Mouse (Mus musculus): Measurements from ENCODE around the gene Ankrd13d.
"Not testable (repeated sequence)": the region's sequence is repeated elsewhere in the genome, so short reads cannot be mapped to it uniquely, and the experiment has no call there.

Ankrd13d gene

GRCm38 (mm10) chr19:4264171-4264780 is 18.7 kb downstream of the Ankrd13d start:
- no peak for DNase-seq (ENCODE audit: low read depth)

- no peak for DNase-seq (ENCODE audit: low read depth)
These were observed 19.2 kb downstream of the Ankrd13d start for GRCm38 (mm10) chr19:4263702-4264101.

GRCm38 (mm10) chr19:4262756-4263155 is 20.2 kb downstream of the Ankrd13d start:
- DNase-seq (ENCODE audit: low read depth): no peak

GRCm38 (mm10) chr19:4261038-4261698 is 21.8 kb downstream of the Ankrd13d start:
- peak; percentile 74 for DNase-seq (ENCODE audit: low read depth)

- no peak for DNase-seq (ENCODE audit: low read depth)
These were observed 25.1 kb downstream of the Ankrd13d start for GRCm38 (mm10) chr19:4257897-4258252.

- DNase-seq (ENCODE audit: low read depth): peak; percentile 96
These were observed 25.6 kb downstream of the Ankrd13d start for GRCm38 (mm10) chr19:4257216-4257896.

GRCm38 (mm10) chr19:4255583-4256162 is 27.3 kb downstream of the Ankrd13d start:
- peak; percentile 57 for DNase-seq (ENCODE audit: low read depth)

GRCm38 (mm10) chr19:4254230-4254629 is 28.7 kb downstream of the Ankrd13d start:
- no peak for DNase-seq (ENCODE audit: low read depth)

GRCm38 (mm10) chr19:4248683-4249082 is 34.3 kb downstream of the Ankrd13d start:
- DNase-seq (ENCODE audit: low read depth): not testable (repeated sequence)

GRCm38 (mm10) chr19:4247010-4247409 is 35.9 kb downstream of the Ankrd13d start:
- peak; percentile 61 for DNase-seq (ENCODE audit: low read depth)

- DNase-seq (ENCODE audit: low read depth): no peak
These were observed 38.2 kb downstream of the Ankrd13d start for GRCm38 (mm10) chr19:4244775-4245174.

- DNase-seq (ENCODE audit: low read depth): peak; percentile 51
These were observed 40.5 kb downstream of the Ankrd13d start for GRCm38 (mm10) chr19:4242416-4242815.

GRCm38 (mm10) chr19:4240247-4240668 is 42.7 kb downstream of the Ankrd13d start:
- no peak for DNase-seq (ENCODE audit: low read depth)

GRCm38 (mm10) chr19:4234548-4234947 is 48.4 kb downstream of the Ankrd13d start:
- no peak for DNase-seq (ENCODE audit: low read depth)

- DNase-seq (ENCODE audit: low read depth): peak; percentile 31
These were observed 50.3 kb downstream of the Ankrd13d start for GRCm38 (mm10) chr19:4232651-4233050.

GRCm38 (mm10) chr19:4232186-4232572 is 50.8 kb downstream of the Ankrd13d start:
- no peak for DNase-seq (ENCODE audit: low read depth)

GRCm38 (mm10) chr19:4231253-4232185 is 51.4 kb downstream of the Ankrd13d start, which contains the start of gene Pold4:
Pold4 (plus strand) TSS chr19:4231899.
- peak; percentile 96 for DNase-seq (ENCODE audit: low read depth)

- DNase-seq (ENCODE audit: low read depth): peak; percentile 38
These were observed 52.5 kb downstream of the Ankrd13d start for GRCm38 (mm10) chr19:4230415-4230814.

GRCm38 (mm10) chr19:4229451-4230076 is 53.4 kb downstream of the Ankrd13d start:
- peak; percentile 27 for DNase-seq (ENCODE audit: low read depth)

GRCm38 (mm10) chr19:4228891-4229290 is 54.0 kb downstream of the Ankrd13d start:
- peak; percentile 32 for DNase-seq (ENCODE audit: low read depth)
